Mouse (Mus musculus) liver, embryonic 16.5 days (tissue): ENCODE results near the gene Nell2. TPM values are rescaled to one million over a fixed set of nuclear protein-coding genes. Genes with fewer than 3 reads are reported as not detected.

Source experiments
- ATAC-seq: fragments of 200-750 bp; cut with Nextera tagmentation; 2 replicates; pipeline ENCODE4 v1.8.0; 2017; ENCODE audit warnings: low read depth, mild to moderate bottlenecking, moderate number of reproducible peaks, moderate library complexity
- H3K27ac ChIP-seq: fragments of 300-500 bp; sonication (generic); 2 replicates; pipeline ENCODE4 v1.5.1; 2014; ENCODE audit warnings: mild to moderate bottlenecking, low read length
- H3K27me3 ChIP-seq: fragments of 300-500 bp; sonication (generic); 2 replicates; pipeline ENCODE4 v1.6.1; 2014; ENCODE audit warnings: low read depth, low read length, mixed read lengths; ENCODE audit not compliant: control insufficient read depth, insufficient read depth
- H3K36me3 ChIP-seq: fragments of 300-500 bp; sonication (generic); 2 replicates; pipeline ENCODE4 v1.6.1; 2014; ENCODE audit warnings: mild to moderate bottlenecking; ENCODE audit not compliant: control insufficient read depth, insufficient read depth
- H3K4me1 ChIP-seq: fragments of 300-500 bp; sonication (generic); 2 replicates; pipeline ENCODE4 v1.6.1; 2014; ENCODE audit warnings: low read depth, low read length, mixed read lengths; ENCODE audit not compliant: control insufficient read depth
- H3K4me2 ChIP-seq: fragments of 300-500 bp; sonication (generic); 2 replicates; pipeline ENCODE4 v1.6.1; 2014; ENCODE audit warnings: low read depth, low read length, mixed read lengths
- H3K4me3 ChIP-seq: fragments of 300-500 bp; sonication (generic); 2 replicates; pipeline ENCODE4 v1.5.1; 2014; ENCODE audit warnings: low read depth, mild to moderate bottlenecking, low read length
- H3K9ac ChIP-seq: fragments of 300-500 bp; sonication (generic); 2 replicates; pipeline ENCODE4 v1.6.1; 2014; ENCODE audit warnings: low read depth, low read length
- H3K9me3 ChIP-seq: fragments of 300-500 bp; sonication (generic); replicated peaks from 2 replicates; pipeline ENCODE4 v1.6.1; 2016; ENCODE audit warnings: low read length; ENCODE audit not compliant: control insufficient read depth
- WGBS: fragments of 180-500 bp; shearing (Covaris S2); extraction: QIAGEN DNeasy Blood & Tissue Kit; methylation state at CpG from one replicate; pipeline ENCODE4 v1.1.7; 2014; ENCODE audit not compliant: insufficient replicate concordance; 5-methylcytosine and 5-hydroxymethylcytosine counted together
- polyA plus RNA-seq: library from polyadenylated mRNA; unstranded; fragments of >200 nt; fragmentation: Nextera tagmentation; extraction: Ambion mirVana; gene quantifications from 2 replicates; pipeline ENCODE4 v1.2.1, GENCODE M21; 2015

Gene Nell2
- polyA plus RNA-seq, 1 experiment from 2014 or later, result 0.21 TPM

GRCm38 (mm10) chr15:95334323-95335296 lies 193.7 kb downstream of the Nell2 start:
- no peak for ATAC-seq
- WGBS, result 56% methylated on average over 11 of the region's 11 CpGs
- Histone ChIP-seq H3K27me3 (no peaks in the 10 kb centered on the region), H3K9me3 (no peaks in the 10 kb centered on the region), H3K4me1 (no peaks in the 10 kb centered on the region), H3K4me2 (no peak overlapping the region), H3K4me3 (no peak overlapping the region), H3K36me3 (no peaks in the 10 kb centered on the region), H3K27ac (no peak overlapping the region), H3K9ac (no peak overlapping the region)

GRCm38 (mm10) chr15:95333229-95333628 lies 195.1 kb downstream of the Nell2 start:
- H3K4me3 ChIP-seq, result no peak overlapping the region
- H3K4me2 ChIP-seq, result no peak overlapping the region
- no peak for ATAC-seq
- no peak overlapping the region for H3K27ac ChIP-seq
- H3K27me3 ChIP-seq, result no peaks in the 10 kb centered on the region
- H3K4me1 ChIP-seq, result no peaks in the 10 kb centered on the region
- no peak overlapping the region for H3K9ac ChIP-seq
- H3K36me3 ChIP-seq, result no peaks in the 10 kb centered on the region
- H3K9me3 ChIP-seq, result no peaks in the 10 kb centered on the region
- WGBS, result 40% methylated on average over 4 of the region's 4 CpGs

GRCm38 (mm10) chr15:95330926-95331325 lies 197.4 kb downstream of the Nell2 start:
- no peaks in the 10 kb centered on the region for H3K36me3 ChIP-seq
- no peak for ATAC-seq
- WGBS, result 49% methylated on average over 2 of the region's 2 CpGs
- H3K4me3 ChIP-seq, result no peak overlapping the region
- no peak overlapping the region for H3K4me2 ChIP-seq
- H3K4me1 ChIP-seq, result no peaks in the 10 kb centered on the region
- no peak overlapping the region for H3K9ac ChIP-seq
- no peaks in the 10 kb centered on the region for H3K9me3 ChIP-seq
- no peaks in the 10 kb centered on the region for H3K27me3 ChIP-seq
- H3K27ac ChIP-seq, result no peak overlapping the region

GRCm38 (mm10) chr15:95322744-95323143 lies 205.6 kb downstream of the Nell2 start:
- Histone ChIP-seq H3K4me2 (no peak overlapping the region), H3K4me3 (no peak overlapping the region), H3K36me3 (no peaks in the 10 kb centered on the region), H3K9me3 (no peaks in the 10 kb centered on the region; the same call in 1 of the 2 replicates), H3K27ac (no peak overlapping the region), H3K9ac (no peak overlapping the region), H3K27me3 (no peaks in the 10 kb centered on the region), H3K4me1 (no peaks in the 10 kb centered on the region)
- ATAC-seq, result no peak
- 56% methylated on average over 2 of the region's 2 CpGs for WGBS

- no peaks in the 10 kb centered on the region for H3K27me3 ChIP-seq
- no peak overlapping the region for H3K4me2 ChIP-seq
- no peaks in the 10 kb centered on the region for H3K4me1 ChIP-seq
- no peak overlapping the region for H3K9ac ChIP-seq
- H3K36me3 ChIP-seq, result no peaks in the 10 kb centered on the region
- H3K27ac ChIP-seq, result no peak overlapping the region
- 40% methylated on average over 4 of the region's 4 CpGs for WGBS
- H3K4me3 ChIP-seq, result no peak overlapping the region
- ATAC-seq, result no peak
- H3K9me3 ChIP-seq, result no peaks in the 10 kb centered on the region
Observed at GRCm38 (mm10) chr15:95316626-95317025, 211.7 kb downstream of the Nell2 start.

GRCm38 (mm10) chr15:95314808-95315145 lies 213.6 kb downstream of the Nell2 start:
- 78% methylated on average over 5 of the region's 5 CpGs for WGBS
- Histone ChIP-seq H3K9ac (no peak overlapping the region), H3K27ac (no peak overlapping the region), H3K4me2 (no peak overlapping the region), H3K27me3 (no peaks in the 10 kb centered on the region), H3K4me1 (no peaks in the 10 kb centered on the region), H3K36me3 (no peaks in the 10 kb centered on the region), H3K9me3 (no peaks in the 10 kb centered on the region), H3K4me3 (no peak overlapping the region)
- ATAC-seq, result no peak

- no peak overlapping the region for H3K4me2 ChIP-seq
- H3K4me1 ChIP-seq, result no peaks in the 10 kb centered on the region
- no peak overlapping the region for H3K9ac ChIP-seq
- no peaks in the 10 kb centered on the region for H3K9me3 ChIP-seq
- no peak overlapping the region for H3K27ac ChIP-seq
- H3K36me3 ChIP-seq, result no peaks in the 10 kb centered on the region
- 60% methylated on average over 16 of the region's 16 CpGs for WGBS
- H3K27me3 ChIP-seq, result no peaks in the 10 kb centered on the region
- H3K4me3 ChIP-seq, result no peak overlapping the region
- ATAC-seq, result no peak
Observed at GRCm38 (mm10) chr15:95314121-95314807, 214.1 kb downstream of the Nell2 start.

- no peaks in the 10 kb centered on the region for H3K36me3 ChIP-seq
- no peaks in the 10 kb centered on the region for H3K4me1 ChIP-seq
- no peak for ATAC-seq
- no peak overlapping the region for H3K4me3 ChIP-seq
- no peaks in the 10 kb centered on the region for H3K27me3 ChIP-seq
- no peak overlapping the region for H3K27ac ChIP-seq
- H3K4me2 ChIP-seq, result no peak overlapping the region
- H3K9ac ChIP-seq, result no peak overlapping the region
- H3K9me3 ChIP-seq, result no peaks in the 10 kb centered on the region
- 59% methylated on average over 5 of the region's 5 CpGs for WGBS
Observed at GRCm38 (mm10) chr15:95313286-95313685, 215.1 kb downstream of the Nell2 start.

GRCm38 (mm10) chr15:95304102-95304501 lies 224.3 kb downstream of the Nell2 start:
- no peaks in the 10 kb centered on the region for H3K4me1 ChIP-seq
- WGBS, result 62% methylated on average over 8 of the region's 8 CpGs
- no peaks in the 10 kb centered on the region for H3K27me3 ChIP-seq
- no peak overlapping the region for H3K27ac ChIP-seq
- H3K4me3 ChIP-seq, result no peak overlapping the region
- no peak overlapping the region for H3K4me2 ChIP-seq
- no peak for ATAC-seq
- H3K9me3 ChIP-seq, result no peaks in the 10 kb centered on the region
- no peak overlapping the region for H3K9ac ChIP-seq
- no peaks in the 10 kb centered on the region for H3K36me3 ChIP-seq
